Mouse (Mus musculus): ENCODE results near the gene Gcnt7.

Gene Gcnt7

DNA sequence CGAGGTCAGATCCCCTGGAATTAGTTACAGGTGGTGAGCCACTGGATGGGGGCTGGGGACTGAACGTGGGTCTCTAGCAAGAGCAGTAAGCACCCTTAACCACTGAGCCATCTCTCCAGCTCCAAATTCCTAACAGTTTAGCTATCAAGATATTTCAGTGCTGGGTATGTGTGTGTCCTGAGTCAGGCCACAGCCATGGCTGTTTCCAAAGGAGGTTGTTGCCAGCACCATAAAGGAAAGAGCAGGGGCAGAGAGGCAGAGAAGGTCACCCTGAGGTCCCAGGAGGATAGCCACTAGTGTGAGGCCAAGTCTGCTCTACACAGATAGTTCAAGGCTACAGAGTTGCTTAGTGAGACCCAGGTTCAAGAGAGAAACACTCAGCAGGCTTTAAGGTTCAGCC is 2.3 kb upstream of the Gcnt7 start:
- no peak for DNase-seq (ENCODE audit: low spot score in 2 of 2)

DNA sequence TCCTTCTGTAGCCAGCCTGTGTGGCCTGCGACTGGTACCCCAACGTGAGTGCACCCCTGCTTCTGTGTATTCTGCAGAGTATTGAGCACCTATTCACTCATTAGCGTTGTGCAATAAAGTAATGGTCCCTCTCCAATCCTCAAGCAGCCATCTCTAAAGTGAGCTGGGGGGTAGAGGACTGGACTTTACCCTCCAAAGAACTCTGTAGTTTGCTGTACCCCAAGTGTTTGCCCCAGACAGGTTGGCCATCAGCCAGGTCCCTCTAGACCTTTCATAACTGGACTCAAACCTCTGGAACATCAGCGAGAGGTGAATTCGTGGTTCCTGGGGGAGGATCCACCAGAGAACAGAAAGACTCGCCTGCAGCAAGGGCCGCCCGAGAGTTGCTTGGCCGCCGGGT is 5.9 kb downstream of the Gcnt7 start:
- no peak for DNase-seq (ENCODE audit: low spot score in 2 of 2)

DNA sequence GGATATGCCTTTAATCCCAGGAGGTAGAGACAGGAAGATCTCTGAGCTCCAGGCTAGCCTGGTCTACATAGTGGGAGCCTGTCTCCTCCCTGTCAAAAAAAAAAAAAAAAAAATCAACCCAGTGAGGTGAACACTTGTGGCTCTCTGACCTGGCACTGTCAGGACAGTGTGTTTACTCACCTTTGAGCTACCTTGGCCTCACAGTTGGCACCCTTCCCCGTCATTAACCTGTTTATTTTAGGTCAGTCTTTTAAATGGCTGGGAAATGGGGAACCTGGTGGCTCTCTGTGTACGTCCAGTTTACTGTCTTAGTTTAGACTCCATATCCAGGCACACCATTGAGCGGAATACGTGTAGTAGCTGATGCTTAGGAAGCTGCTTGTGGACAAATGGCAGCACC is 6.4 kb downstream of the Gcnt7 start:
- no peak for DNase-seq (ENCODE audit: low spot score in 2 of 2)

DNA sequence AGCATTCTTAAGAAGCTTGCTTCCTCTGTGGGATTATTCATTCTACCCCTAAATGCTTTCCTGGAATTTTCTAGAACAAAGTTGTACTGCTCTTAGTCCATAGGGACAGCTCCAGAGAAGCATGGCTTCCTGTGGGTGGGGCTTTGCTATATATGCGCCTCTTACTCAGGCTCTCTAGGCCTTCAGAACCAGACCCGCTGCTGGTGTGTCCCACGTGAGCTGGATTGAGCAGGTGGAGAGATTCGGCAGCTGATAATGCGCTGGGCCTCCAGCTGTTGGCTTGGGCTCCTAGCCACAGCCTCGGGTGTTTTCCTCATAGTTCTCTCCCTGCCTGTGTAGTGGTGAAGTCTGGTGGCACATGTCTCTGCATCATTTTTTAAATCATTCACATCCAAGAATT is 7.8 kb downstream of the Gcnt7 start:
- no peak for DNase-seq (ENCODE audit: low spot score in 2 of 2)

DNA sequence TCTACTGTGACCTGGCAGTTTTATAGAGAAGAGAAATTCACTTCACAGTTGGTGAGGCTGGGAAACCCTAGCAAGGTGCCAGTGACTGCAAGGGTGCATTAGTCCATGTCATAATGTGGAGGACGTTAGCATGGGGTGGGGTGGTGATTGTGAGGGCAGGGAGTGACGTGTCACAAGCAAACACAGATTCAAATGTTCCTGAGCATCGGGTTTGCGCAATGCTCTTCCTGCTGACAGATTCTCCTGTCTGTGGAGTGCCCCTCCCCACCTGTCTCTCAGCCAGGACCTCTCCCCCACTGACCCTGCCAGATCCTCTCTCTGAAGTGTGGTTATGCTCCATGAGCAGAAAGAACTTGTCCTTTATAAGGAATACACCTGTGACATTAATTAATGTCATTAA is 10.1 kb downstream of the Gcnt7 start:
- no peak for DNase-seq (ENCODE audit: low spot score in 2 of 2)

DNA sequence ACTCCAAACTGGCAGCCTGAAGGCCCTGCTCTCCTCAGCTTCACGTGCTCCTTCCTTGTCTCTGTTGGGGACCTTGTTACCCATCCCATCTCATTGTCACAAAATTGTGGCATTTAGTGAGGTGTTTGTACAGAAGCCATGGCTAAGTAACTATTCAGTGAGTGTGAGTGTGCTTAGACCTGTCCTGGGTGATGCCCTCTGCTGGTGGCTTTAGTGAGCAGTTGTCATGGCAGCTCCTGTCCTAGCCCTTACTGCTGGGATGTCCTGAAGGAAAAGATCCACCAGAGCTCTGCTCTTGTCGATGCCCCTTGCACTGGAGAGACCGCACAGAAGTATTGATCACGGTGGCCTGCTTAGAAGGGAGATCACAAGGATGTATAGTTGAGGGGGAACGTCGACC is 11.1 kb downstream of the Gcnt7 start:
- DNase-seq (ENCODE audit: low spot score in 2 of 2), result no peak

DNA sequence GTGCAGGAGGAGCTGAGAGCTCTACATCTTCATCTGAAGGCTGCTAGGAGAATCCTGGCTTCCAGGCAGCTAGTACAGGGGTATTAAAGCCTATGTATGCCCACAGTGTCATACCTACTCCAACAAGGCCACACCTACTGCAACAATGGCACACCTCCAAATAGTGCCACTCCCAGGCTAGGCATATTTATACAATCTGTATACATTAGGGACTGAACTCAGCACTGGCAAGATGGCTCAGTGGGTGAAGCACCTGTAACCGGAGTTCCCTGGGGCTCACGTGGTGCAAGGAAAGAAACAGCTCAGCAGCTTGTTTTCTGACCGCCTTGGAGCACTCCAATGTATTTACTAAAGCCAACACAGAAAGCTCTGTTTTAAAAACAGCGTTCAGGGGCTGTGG is 12.8 kb downstream of the Gcnt7 start:
- no peak for DNase-seq (ENCODE audit: low spot score in 2 of 2)

DNA sequence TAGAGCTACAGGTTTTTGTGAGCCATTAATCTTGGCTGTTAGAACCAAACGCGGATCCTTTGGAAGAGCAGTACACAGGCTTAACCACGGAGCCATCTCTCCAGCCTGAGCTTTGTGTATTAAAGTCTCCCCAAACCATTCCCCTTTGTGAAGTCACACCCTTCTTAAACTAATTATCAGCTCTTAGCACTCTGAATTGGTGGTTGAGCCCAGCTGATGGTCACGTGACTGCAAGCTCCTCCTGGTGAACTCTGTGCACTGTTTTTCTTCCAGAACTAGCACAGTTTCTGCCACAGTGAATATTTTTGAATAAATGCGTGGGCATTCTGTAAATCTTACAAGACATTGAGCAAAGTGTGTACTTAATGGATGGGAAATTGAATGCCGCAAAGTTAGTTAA is 17.2 kb downstream of the Gcnt7 start:
- no peak for DNase-seq (ENCODE audit: low spot score in 2 of 2)

DNA sequence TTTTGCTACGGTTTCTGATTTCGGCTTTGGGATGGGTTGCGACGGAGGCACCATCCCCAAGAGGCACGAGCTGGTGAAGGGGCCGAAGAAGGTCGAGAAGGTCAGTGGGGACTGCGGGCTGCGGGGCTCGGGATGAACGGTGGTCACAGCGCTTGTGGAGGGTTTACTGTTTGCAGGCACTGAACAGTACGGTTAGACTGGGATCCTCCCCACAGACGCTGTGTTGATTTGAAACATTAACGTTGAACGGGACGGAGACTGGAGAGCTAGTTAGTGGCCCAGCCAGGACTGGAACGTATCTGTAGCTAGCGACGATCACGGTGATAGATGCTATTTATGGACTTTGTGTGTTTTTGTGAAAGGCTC is 17.8 kb downstream of the Gcnt7 start:
- no peak for DNase-seq (ENCODE audit: low spot score in 2 of 2)

DNA sequence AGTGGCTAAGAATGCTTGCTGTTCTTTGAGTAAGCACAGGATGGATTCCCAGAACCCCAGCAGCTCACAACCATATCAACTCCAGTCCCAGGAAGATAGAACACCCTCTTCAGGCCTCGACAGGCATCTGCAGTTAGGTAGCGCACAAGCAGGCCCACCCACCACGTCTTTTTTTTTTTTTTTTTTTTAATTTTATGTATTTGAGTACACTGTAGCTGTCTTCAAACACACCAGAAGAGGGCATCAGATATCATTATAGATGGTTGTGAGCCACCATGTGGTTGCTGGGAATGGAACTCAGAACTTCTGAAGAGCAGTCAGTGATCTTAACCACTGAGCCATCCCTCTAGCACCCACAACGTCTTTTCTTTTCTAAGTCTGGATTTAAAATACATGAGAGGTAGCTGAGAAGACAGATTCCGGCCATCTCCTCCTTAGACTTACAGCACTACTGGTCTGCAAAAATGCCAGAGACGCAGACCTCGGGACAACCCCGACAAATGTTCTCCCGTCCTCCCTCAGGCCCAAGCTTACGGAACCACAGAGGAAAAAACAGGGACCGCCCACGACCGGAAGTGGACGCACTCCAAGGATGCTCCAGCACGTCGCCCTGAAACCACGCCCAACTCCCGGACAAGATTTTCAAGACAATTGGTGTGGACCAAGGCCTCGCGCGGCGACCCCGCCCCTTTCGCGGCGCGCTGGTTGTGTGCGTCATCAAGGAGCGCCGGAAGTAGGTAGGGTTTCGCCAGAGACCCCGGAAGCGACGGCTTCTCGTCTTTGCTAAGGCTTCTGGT is 18.4 kb downstream of the Gcnt7 start, which contains the start of gene Rtf2:
Rtf2 (plus strand) TSS at position 714 of the 797 bp plus-strand sequence.
- peak; percentile 98 to 99 for DNase-seq (ENCODE audit: low spot score in 2 of 2)

DNA sequence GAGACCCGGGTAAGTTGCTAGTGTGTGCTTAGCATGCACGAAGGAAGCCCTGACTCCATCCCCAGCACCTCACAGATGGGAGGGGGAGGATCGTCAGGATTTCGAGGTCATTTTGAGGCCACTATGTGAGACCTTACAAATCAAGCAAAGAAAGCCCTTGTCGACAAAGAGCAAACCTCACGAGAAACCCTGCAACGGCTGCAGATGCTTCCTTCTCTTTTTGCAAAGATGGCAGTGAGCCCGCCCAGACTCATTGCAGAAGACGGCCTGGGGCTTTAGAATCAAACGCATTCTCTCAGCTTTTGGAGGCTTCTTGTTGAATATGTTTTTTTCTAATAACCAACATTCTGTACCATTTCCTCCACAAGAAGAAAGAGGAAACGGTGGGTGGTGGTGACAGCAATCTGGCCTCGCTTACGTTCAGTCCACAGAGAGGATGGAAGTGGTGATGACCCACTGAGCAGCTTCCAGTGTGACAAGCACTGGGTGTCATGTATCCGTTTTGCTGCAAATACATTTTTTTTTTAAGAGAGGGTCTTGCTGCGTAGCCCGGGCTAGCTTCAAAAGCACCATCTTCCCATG is 20.9 kb downstream of the Gcnt7 start:
- DNase-seq (ENCODE audit: low spot score in 2 of 2), result no peak

DNA sequence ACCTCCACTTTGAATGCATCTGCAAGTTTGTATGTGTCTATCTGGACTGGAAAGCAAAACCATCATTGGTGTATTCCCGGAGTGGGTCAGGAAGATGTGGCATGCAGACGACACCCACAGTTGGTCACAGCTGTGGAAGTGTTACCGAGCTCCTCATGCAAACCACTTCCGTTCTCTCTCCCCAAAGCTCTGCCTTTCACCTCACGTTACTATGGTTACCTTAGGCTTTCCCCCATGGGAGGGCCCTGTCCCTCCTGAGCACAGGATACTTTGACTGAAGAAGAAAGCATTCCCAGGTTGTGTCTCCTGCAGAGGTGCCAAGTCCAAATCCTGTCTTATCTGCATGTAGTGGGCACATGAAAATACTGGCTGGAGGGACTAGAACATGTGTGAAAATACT is 24.6 kb downstream of the Gcnt7 start:
- no peak for DNase-seq (ENCODE audit: low spot score in 2 of 2)

DNA sequence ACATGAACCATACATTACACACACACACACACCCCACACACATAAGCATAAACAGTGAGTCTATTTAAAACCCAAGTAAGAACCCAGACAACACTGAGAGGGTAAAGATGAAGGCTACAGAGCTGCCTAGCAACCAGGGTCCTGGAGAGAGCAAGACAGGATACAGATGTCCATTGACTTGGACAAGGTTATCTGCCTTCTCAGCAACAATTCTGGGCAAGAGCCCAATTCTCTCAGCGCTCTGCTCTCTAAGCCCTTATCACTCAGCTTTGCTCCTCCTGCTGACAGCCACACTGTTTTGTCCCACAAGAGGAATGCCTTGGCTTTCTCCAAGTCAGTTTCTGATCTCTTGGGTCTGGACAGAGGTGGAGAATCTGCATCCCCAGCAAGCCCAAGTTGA is 27.8 kb downstream of the Gcnt7 start:
- DNase-seq (ENCODE audit: low spot score in 2 of 2), result peak in 1 of 2 experiments; percentile 26

DNA sequence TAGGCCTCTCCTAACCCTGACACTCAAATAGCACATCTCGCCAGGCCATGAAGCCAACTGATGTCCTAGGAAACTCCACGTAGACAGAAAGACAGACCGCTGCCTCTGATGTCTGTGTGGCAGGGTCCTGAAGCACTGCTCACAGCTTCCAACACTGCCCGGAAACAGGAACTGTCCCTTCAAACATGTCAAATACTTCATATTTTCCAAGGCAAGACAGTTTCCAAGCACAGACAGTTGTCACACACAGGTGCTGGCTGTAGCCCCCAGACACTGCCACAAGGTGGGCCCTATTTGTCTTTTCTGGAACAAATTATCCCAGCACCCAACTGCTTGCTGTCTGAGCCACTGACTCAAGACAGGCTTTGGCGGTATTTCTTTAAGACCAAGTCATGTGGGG is 40.2 kb downstream of the Gcnt7 start:
- no peak for DNase-seq (ENCODE audit: low spot score in 2 of 2)

DNA sequence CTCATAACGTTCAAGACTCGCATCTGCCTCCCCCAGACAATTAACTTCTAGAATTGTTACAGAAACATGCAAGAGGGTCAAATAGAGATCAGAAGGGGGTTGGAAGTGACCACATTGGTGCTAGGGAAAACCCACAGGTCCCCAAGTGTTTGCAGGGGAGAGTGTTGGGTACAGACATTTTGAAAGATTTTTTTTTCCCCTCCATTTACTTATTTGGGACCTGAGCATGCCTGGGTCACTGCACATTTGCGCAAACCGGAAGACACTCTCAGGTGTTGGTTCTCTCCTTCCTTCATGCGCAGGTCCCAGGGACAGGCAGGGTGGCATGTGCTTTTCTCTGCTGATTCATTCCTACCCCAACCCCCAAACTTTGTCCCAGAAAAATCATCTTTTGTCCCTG is 41.5 kb downstream of the Gcnt7 start:
- DNase-seq (ENCODE audit: low spot score in 2 of 2), result no peak

DNA sequence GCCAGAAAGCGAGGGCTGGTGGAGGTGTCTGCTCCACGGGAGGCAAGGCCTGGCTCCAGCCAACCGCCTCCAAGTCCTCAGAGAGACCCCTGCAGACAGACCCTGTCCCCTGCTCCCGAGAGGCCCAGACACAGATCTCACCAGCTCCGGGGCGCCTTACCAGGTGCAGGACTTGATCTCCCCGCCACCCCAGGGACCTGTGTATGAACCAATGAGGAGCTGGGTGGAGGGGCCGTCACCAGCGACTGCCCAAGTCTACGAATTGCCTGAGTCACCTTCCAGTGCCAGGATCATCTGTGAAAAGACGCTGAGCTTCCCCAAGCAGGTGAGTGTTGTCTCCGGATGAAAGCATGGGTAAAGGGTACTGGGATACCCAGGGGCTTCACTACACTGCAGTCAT is 42.2 kb downstream of the Gcnt7 start:
- no peak for DNase-seq (ENCODE audit: low spot score in 2 of 2)

DNA sequence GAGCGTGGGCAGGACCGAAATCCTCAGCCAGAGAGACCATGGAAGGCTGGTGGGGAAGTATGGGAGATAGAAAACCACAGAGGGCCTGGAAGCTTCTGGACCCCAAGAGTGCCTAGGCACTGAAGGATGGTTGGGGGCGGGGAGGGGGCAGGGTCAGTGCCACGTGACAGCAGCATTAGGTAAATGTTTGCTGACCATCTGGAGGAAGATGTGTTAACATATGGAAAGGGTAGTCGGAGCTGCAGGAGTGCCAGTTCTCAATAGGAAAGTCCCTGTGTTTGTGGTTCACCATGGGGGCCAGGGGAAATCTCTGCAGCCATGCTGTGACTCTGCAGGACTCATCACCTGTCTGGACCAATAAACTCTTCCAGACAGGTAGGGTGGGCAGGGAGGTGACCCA is 44.5 kb downstream of the Gcnt7 start:
- no peak for DNase-seq (ENCODE audit: low spot score in 2 of 2)

DNA sequence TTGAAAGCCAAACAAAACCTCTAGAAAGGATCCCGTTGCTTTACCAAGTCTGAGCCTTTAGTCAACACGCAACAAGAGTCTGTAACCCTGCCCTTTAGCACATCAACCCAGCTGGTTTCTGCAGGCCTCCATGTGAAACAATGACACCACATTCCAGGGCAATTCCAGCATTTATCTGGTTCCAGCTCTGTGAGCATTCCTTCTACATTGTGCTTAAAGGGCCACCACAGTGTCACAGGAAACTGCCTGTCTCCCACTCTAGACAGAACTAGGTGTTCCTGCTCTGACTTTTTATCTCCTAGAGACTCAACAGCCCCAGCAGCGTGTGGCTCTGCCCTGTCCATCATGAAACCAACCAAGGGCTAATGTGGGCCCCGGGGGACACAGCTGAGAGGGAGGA is 45.1 kb downstream of the Gcnt7 start:
- no peak for DNase-seq (ENCODE audit: low spot score in 2 of 2)

DNA sequence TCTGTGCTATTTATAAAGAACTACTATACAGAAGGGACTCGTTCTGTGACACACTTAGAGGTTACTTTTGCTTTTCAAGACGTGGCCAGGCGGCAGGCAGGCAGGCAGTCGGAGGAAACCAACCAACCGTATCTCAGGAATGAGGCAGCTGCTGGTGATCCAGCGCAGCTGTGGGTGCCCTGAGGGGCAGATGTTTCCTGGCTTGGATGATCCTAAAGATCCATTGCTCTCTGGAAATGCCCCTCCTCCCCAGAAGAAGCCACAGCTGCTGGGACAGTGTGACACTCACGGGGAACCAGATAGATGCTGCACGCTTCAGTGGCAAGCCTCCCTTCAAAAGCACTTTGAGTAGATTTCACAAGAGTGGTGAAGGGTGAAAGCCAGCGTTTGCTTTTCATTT is 45.9 kb downstream of the Gcnt7 start:
- no peak for DNase-seq (ENCODE audit: low spot score in 2 of 2)

DNA sequence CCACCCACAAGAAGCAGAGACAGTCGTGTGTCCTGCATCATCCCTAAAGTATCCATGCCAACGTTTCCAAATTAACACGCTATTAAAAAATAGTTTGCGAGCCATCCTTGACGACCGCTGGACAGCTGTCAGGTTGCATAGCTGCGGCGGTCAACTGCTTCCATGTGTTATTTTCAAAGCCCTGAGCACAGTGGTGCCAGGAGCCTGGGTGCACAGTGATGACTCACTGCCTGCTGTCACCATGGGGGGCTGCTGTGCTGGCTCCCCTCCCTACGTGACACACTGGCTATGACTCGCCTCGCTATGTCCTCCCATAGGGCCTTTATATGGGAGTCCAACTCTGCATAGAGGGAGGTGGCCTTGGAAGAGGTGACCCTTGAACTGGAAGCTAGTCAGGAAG is 47.3 kb downstream of the Gcnt7 start:
- DNase-seq (ENCODE audit: low spot score in 2 of 2), result no peak

DNA sequence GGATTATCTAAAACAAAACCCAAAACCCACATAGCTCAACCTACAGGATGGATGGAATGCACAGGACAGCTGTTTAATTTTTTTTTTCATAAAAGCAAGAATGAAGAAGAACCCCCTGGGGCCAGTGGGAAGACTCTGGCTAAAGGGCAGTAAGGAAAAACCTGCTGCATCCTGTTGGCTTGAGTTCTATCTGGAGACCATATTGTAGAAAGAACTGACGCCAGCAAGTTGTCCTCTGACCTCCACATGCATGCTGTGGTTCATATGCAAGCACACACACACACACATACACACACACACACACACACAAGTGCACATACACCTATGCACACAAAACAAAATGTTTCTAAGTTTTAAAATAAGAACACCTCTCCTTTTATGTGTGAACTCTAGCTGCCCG is 47.7 kb downstream of the Gcnt7 start:
- DNase-seq (ENCODE audit: low spot score in 2 of 2), result no peak

DNA sequence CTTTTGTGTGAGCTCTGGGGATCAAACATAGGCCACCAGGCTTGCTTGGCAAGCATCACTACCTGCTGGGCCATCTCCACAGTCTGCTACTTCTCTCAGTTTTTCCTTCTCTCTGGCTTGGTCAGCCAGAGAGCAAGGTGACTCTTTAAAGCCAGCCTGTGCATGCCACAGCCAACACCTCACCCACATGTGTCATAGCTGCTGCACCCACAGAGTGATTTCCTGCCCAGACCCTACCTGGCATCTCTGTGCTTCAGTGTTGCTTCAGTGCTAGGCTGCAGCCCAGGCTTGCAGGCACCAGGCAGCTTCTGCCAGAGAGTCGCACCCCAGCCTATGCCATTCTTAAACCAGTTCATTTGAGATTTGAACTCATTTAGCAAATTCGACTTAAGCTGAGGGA is 50.9 kb downstream of the Gcnt7 start:
- no peak for DNase-seq (ENCODE audit: low spot score in 2 of 2)

DNA sequence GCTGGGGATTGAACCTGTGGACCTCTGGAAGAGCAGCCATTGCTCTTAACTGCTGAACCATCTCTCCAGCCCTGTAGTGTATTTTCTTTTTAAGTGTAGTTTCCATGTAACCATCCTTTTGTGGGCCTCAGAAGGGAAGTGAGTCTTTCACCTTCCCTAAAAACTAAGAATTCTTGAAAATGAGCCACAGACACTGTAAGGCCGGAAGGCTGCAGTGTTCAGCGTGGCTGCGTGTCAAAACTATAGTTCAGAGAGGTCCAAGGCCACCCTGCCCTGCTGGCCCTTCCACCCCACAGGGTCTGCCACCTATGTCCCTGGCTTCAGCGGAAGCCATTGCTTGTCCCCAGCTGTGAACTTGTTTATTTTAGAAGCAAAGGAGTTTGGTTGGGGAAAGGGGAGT is 52.2 kb downstream of the Gcnt7 start:
- DNase-seq (ENCODE audit: low spot score in 2 of 2), result no peak

DNA sequence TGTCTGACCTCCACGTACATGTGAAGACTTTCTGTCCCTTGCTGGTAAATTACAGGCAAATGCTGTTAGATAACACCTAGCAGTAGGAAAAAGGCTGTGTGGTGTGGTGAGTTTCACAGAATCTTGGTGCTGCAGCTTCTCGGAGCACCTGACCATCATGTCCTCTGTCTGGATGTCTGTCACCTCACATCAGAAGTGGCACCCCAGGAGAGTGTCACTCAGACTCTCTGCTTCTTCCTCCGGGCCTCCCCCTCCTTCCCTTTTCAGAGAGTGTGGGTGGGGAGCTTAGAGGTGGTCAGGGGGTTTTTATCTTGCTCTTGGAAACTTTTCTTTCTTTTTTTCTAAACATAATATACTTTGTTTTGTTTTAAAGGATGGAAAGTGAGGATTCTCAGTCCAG is 53.4 kb downstream of the Gcnt7 start:
- no peak for DNase-seq (ENCODE audit: low spot score in 2 of 2)

Data from urinary bladder, postnatal 4 days (tissue).